16 mouse cellular contexts compared by ENCODE assay signal in genomic region chr1:76944046-76944445, GRCm38 (mm10).
"Had no signal": no experiment of that assay in that cellular context is flagged by ENCODE, and none has a peak within 500 bp of the region (broad histone marks: within the 10 kb centered on the region; RNA-seq: fewer than 3 reads in every experiment).

No protein-coding gene starts in this region.

- DNase-seq: kidney, adult 8-10 months; right cerebral cortex, postnatal 14 days; thymus, adult 2 months; thymus, postnatal 25 days had no signal

- H3K4me1 ChIP-seq: limb, embryonic 13.5 days; liver, embryonic 15.5 days; megakaryocyte, embryonic 14.5 days; midbrain, embryonic 12.5 days had no signal

- ATAC-seq: inflammation-experienced regulatory T-cells, adult 6 months; intestine, postnatal 0 days; midbrain, embryonic 16.5 days had no signal

- H3K27me3 ChIP-seq: limb, embryonic 13.5 days; liver, embryonic 15.5 days; megakaryocyte, embryonic 14.5 days; midbrain, embryonic 12.5 days; stomach, embryonic 15.5 days had no signal

- H3K36me3 ChIP-seq: limb, embryonic 13.5 days; liver, embryonic 15.5 days; midbrain, embryonic 12.5 days; stomach, embryonic 15.5 days had no signal

- H3K4me3 ChIP-seq: layer of hippocampus, adult 2 months; limb, embryonic 13.5 days; liver, embryonic 15.5 days; megakaryocyte, embryonic 14.5 days; midbrain, embryonic 12.5 days; stomach, embryonic 15.5 days had no signal

- H3K9ac ChIP-seq: limb, embryonic 13.5 days; liver, embryonic 15.5 days; midbrain, embryonic 12.5 days; stomach, embryonic 15.5 days had no signal

- H3K27ac ChIP-seq: kidney, postnatal 0 days; layer of hippocampus, adult 2 months; limb, embryonic 13.5 days; liver, embryonic 15.5 days; macrophage; midbrain, embryonic 12.5 days; stomach, embryonic 15.5 days had no signal

- H3K9me3 ChIP-seq: limb, embryonic 13.5 days; liver, embryonic 15.5 days; stomach, embryonic 15.5 days had no signal

- H3K4me2 ChIP-seq: limb, embryonic 13.5 days; liver, embryonic 11.5 days; liver, embryonic 15.5 days; midbrain, embryonic 12.5 days; stomach, embryonic 15.5 days had no signal
